Mouse (Mus musculus) macrophage (primary cell): Measurements from ENCODE around the gene Sptan1. TPM values are rescaled to one million over a fixed set of nuclear protein-coding genes. Genes with fewer than 3 reads are reported as not detected.
"Not testable (repeated sequence)": the region's sequence is repeated elsewhere in the genome, so short reads cannot be mapped to it uniquely, and the experiment has no call there.

Source experiments
- H3K27ac ChIP-seq: fragments of 350-480 bp; formaldehyde crosslinking; 2 replicates; pipeline ENCODE4 v1.9.0; 2021
- H3K36me3 ChIP-seq: fragments of 350-480 bp; formaldehyde crosslinking; 2 replicates; pipeline ENCODE4 v1.9.0; 2021; ENCODE audit errors: inconsistent target
- H3K4me3 ChIP-seq: fragments of 350-480 bp; formaldehyde crosslinking; 2 replicates; pipeline ENCODE4 v1.9.0; 2021; ENCODE audit errors: inconsistent target
- H3K79me2 ChIP-seq: fragments of 350-480 bp; formaldehyde crosslinking; 2 replicates; pipeline ENCODE4 v1.9.0; 2021; ENCODE audit errors: inconsistent target
- WGBS: methylation state at CpG from one replicate; pipeline ENCODE4 v1.1.7; 2026; ENCODE audit warnings: inconsistent platforms; ENCODE audit not compliant: missing documents; 5-methylcytosine and 5-hydroxymethylcytosine counted together
- polyA plus RNA-seq: library from polyadenylated mRNA; stranded (reverse); fragments of 250-400 nt; gene quantifications from 3 replicates; pipeline ENCODE4 v1.2.4, GENCODE M21; 2018; ENCODE audit warnings: inconsistent platforms

The Sptan1 gene
- polyA plus RNA-seq, 1 experiment from 2014 or later, result 74.1 TPM

- no peak overlapping the region for H3K4me3 ChIP-seq
- WGBS, result 82% methylated on average over 2 of the region's 2 CpGs
- no peaks in the 10 kb centered on the region for H3K79me2 ChIP-seq
- no peak overlapping the region for H3K27ac ChIP-seq
- no peaks in the 10 kb centered on the region for H3K36me3 ChIP-seq
Measured at GRCm38 (mm10) chr2:30037762-30038161, 72.4 kb downstream of the Sptan1 start.

GRCm38 (mm10) chr2:30038370-30038769 is 73.0 kb downstream of the Sptan1 start:
- no peaks in the 10 kb centered on the region for H3K36me3 ChIP-seq
- H3K79me2 ChIP-seq, result no peaks in the 10 kb centered on the region
- no peak overlapping the region for H3K27ac ChIP-seq
- WGBS, result 95% methylated on average over 10 of the region's 10 CpGs
- H3K4me3 ChIP-seq, result no peak overlapping the region

GRCm38 (mm10) chr2:30039687-30040086 is 74.3 kb downstream of the Sptan1 start:
- Histone ChIP-seq H3K4me3 (no peak overlapping the region), H3K27ac (no peak overlapping the region), H3K79me2 (no peaks in the 10 kb centered on the region)

GRCm38 (mm10) chr2:30042445-30042844 is 77.1 kb downstream of the Sptan1 start:
- 7% methylated on average over 4 of the region's 4 CpGs for WGBS
- Histone ChIP-seq H3K36me3 (no peaks in the 10 kb centered on the region), H3K79me2 (no peaks in the 10 kb centered on the region), H3K27ac (no peak overlapping the region), H3K4me3 (no peak overlapping the region)

More at GRCm38 (mm10) chr2:30039687-30040086, 74.3 kb downstream of the Sptan1 start:
- no peaks in the 10 kb centered on the region for H3K36me3 ChIP-seq

GRCm38 (mm10) chr2:30044550-30044949 is 79.2 kb downstream of the Sptan1 start:
- WGBS, result 98% methylated on average over 4 of the region's 5 CpGs
- Histone ChIP-seq H3K79me2 (no peaks in the 10 kb centered on the region), H3K36me3 (no peaks in the 10 kb centered on the region), H3K4me3 (no peak overlapping the region), H3K27ac (no peak overlapping the region)

GRCm38 (mm10) chr2:30047127-30047526 is 81.8 kb downstream of the Sptan1 start:
- H3K27ac ChIP-seq, result no peak overlapping the region
- no peaks in the 10 kb centered on the region for H3K79me2 ChIP-seq
- no peaks in the 10 kb centered on the region for H3K36me3 ChIP-seq
- no peak overlapping the region for H3K4me3 ChIP-seq
- 96% methylated on average over 6 of the region's 6 CpGs for WGBS

GRCm38 (mm10) chr2:30048101-30048501 is 82.7 kb downstream of the Sptan1 start:
- peak overlapping the region; percentile 42 for H3K4me3 ChIP-seq
- H3K27ac ChIP-seq, result no peak overlapping the region
- H3K79me2 ChIP-seq, result no peaks in the 10 kb centered on the region
- H3K36me3 ChIP-seq, result no peaks in the 10 kb centered on the region
- 26% methylated on average over 11 of the region's 11 CpGs for WGBS

- whole genome bisulfite sequencing, result 1% methylated on average over 54 of the region's 54 CpGs
- peak within 1 kb of the TSS; percentile 98 for H3K27ac ChIP-seq
- no peaks in the 10 kb centered on the region for H3K79me2 ChIP-seq
- H3K4me3 ChIP-seq, result peak within 1 kb of the TSS; percentile 42
- H3K36me3 ChIP-seq, result no peaks in the 10 kb centered on the region
Measured at GRCm38 (mm10) chr2:30048699-30049388, 83.5 kb downstream of the Sptan1 start, which contains the start of gene Wdr34. Wdr34 (minus strand) TSS chr2:30048881.

- no peaks in the 10 kb centered on the region for H3K79me2 ChIP-seq
- WGBS, result 14% methylated on average over 3 of the region's 3 CpGs
Measured at GRCm38 (mm10) chr2:30049831-30050230, 84.5 kb downstream of the Sptan1 start.

GRCm38 (mm10) chr2:30051992-30052761 is 86.8 kb downstream of the Sptan1 start:
- Histone ChIP-seq H3K36me3 (no peaks in the 10 kb centered on the region), H3K27ac (no peak overlapping the region), H3K4me3 (no peak overlapping the region), H3K79me2 (no peaks in the 10 kb centered on the region)
- 60% methylated on average over 6 of the region's 6 CpGs for WGBS

More at GRCm38 (mm10) chr2:30049831-30050230, 84.5 kb downstream of the Sptan1 start:
- no peak overlapping the region for H3K27ac ChIP-seq
- no peak overlapping the region for H3K4me3 ChIP-seq
- no peaks in the 10 kb centered on the region for H3K36me3 ChIP-seq

- not testable (repeated sequence) for H3K27ac ChIP-seq, H3K36me3 ChIP-seq, H3K4me3 ChIP-seq, H3K79me2 ChIP-seq
- 88% methylated on average over 3 of the region's 3 CpGs for WGBS
Measured at GRCm38 (mm10) chr2:30055310-30055709, 90.0 kb downstream of the Sptan1 start.

- no peaks in the 10 kb centered on the region for H3K79me2 ChIP-seq
- no peak overlapping the region for H3K4me3 ChIP-seq
- WGBS, result 92% methylated on average over 3 of the region's 3 CpGs
- H3K27ac ChIP-seq, result no peak overlapping the region
- no peaks in the 10 kb centered on the region for H3K36me3 ChIP-seq
Measured at GRCm38 (mm10) chr2:30056736-30057135, 91.4 kb downstream of the Sptan1 start.

- Histone ChIP-seq H3K27ac (no peak within 1 kb of the TSS), H3K79me2 (no peaks in the 10 kb centered on the region), H3K36me3 (no peaks in the 10 kb centered on the region), H3K4me3 (no peak within 1 kb of the TSS)
- WGBS, result 59% methylated on average over 10 of the region's 12 CpGs
Measured at GRCm38 (mm10) chr2:30057223-30057904, 92.0 kb downstream of the Sptan1 start, which contains the start of gene Set. Set (plus strand) TSS chr2:30057378.

GRCm38 (mm10) chr2:30058418-30058817 is 93.1 kb downstream of the Sptan1 start:
- H3K4me3 ChIP-seq, result no peak overlapping the region
- H3K36me3 ChIP-seq, result no peaks in the 10 kb centered on the region
- 92% methylated on average over 5 of the region's 5 CpGs for WGBS
- H3K79me2 ChIP-seq, result peaks cover 3% of the 10 kb centered on the region; the same call in 1 of the 2 replicates
- H3K27ac ChIP-seq, result no peak overlapping the region
